Mouse (Mus musculus): ENCODE data around the gene Zfp276. TPM values are rescaled to one million over a fixed set of nuclear protein-coding genes. Genes with fewer than 3 reads are reported as not detected.
"Not testable (repeated sequence)": the region's sequence is repeated elsewhere in the genome, so short reads cannot be mapped to it uniquely, and the experiment has no call there.

The Zfp276 gene
- total and polyA plus RNA-seq, 2 experiments from 2014 or later = 9.7 to 24.0 TPM

- Histone ChIP-seq H3K4me3 (ENCODE audit: low read depth, low read length) (no peak overlapping the region), H3K36me3 (replicated peaks; ENCODE audit: control insufficient read depth, insufficient read depth, low read length) (peaks cover 51% of the 10 kb centered on the region), H3K4me1 (ENCODE audit: control insufficient read depth, insufficient read depth) (peaks cover 17% of the 10 kb centered on the region), H3K4me2 (ENCODE audit: low read depth, low read length) (no peak overlapping the region), H3K27me3 (ENCODE audit: control insufficient read depth, insufficient read depth, low read length) (no peaks in the 10 kb centered on the region), H3K9ac (replicated peaks; ENCODE audit: low read depth, low read length) (no peak overlapping the region), H3K27ac (ENCODE audit: low read depth) (no peak overlapping the region), H3K9me3 (replicated peaks; ENCODE audit: control insufficient read depth, low read length) (no peaks in the 10 kb centered on the region)
- TF ChIP-seq EP300 (IDR thresholded peaks at IDR 0.05; ENCODE audit: low read depth) (no peak), CTCF (IDR thresholded peaks at IDR 0.05; ENCODE audit: low read depth) (no peak)
- DNase-seq (ENCODE audit: low spot score) = no peak
- no peak for ATAC-seq (ENCODE audit: insufficient read depth, low read depth)
- 82% methylated on average over 3 of the region's 3 CpGs for WGBS
Observed at GRCm38 (mm10) chr8:123257114-123257513, 3.1 kb downstream of the Zfp276 start.

- WGBS = 88% methylated on average over 8 of the region's 8 CpGs
- H3K9ac ChIP-seq (replicated peaks; ENCODE audit: low read depth, low read length) = not testable (repeated sequence)
Observed at GRCm38 (mm10) chr8:123257593-123257992, 3.6 kb downstream of the Zfp276 start.

GRCm38 (mm10) chr8:123267926-123268656 is 14.1 kb downstream of the Zfp276 start:
- 73% methylated on average over 14 of the region's 14 CpGs for WGBS
- DNase-seq (ENCODE audit: low spot score) (no peak), ATAC-seq (ENCODE audit: insufficient read depth, low read depth) (no peak)
- Histone ChIP-seq H3K9me3 (replicated peaks; ENCODE audit: control insufficient read depth, low read length) (no peaks in the 10 kb centered on the region), H3K4me1 (ENCODE audit: control insufficient read depth, insufficient read depth) (no peaks in the 10 kb centered on the region), H3K4me3 (ENCODE audit: low read depth, low read length) (no peak overlapping the region), H3K4me2 (ENCODE audit: low read depth, low read length) (no peak overlapping the region), H3K27me3 (ENCODE audit: control insufficient read depth, insufficient read depth, low read length) (no peaks in the 10 kb centered on the region), H3K27ac (ENCODE audit: low read depth) (no peak overlapping the region), H3K9ac (replicated peaks; ENCODE audit: low read depth, low read length) (no peak overlapping the region), H3K36me3 (replicated peaks; ENCODE audit: control insufficient read depth, insufficient read depth, low read length) (peaks cover 68% of the 10 kb centered on the region)
- TF ChIP-seq CTCF (IDR thresholded peaks at IDR 0.05; ENCODE audit: low read depth) (no peak), EP300 (IDR thresholded peaks at IDR 0.05; ENCODE audit: low read depth) (no peak)

More at GRCm38 (mm10) chr8:123257593-123257992, 3.6 kb downstream of the Zfp276 start:
- peaks cover 17% of the 10 kb centered on the region for H3K4me1 ChIP-seq (ENCODE audit: control insufficient read depth, insufficient read depth)
- not testable (repeated sequence) for DNase-seq (ENCODE audit: low spot score); H3K27ac ChIP-seq (ENCODE audit: low read depth); ATAC-seq (ENCODE audit: insufficient read depth, low read depth); H3K9me3 ChIP-seq (replicated peaks; ENCODE audit: control insufficient read depth, low read length); H3K4me3 ChIP-seq (ENCODE audit: low read depth, low read length); H3K27me3 ChIP-seq (ENCODE audit: control insufficient read depth, insufficient read depth, low read length); H3K4me2 ChIP-seq (ENCODE audit: low read depth, low read length)
- peaks cover 49% of the 10 kb centered on the region for H3K36me3 ChIP-seq (replicated peaks; ENCODE audit: control insufficient read depth, insufficient read depth, low read length)

- H3K36me3 ChIP-seq (replicated peaks; ENCODE audit: control insufficient read depth, insufficient read depth, low read length) = peaks cover 47% of the 10 kb centered on the region
Observed at GRCm38 (mm10) chr8:123271147-123271546, 17.2 kb downstream of the Zfp276 start.

GRCm38 (mm10) chr8:123271901-123272300 is 17.9 kb downstream of the Zfp276 start:
- H3K27ac ChIP-seq (ENCODE audit: low read depth) = no peak overlapping the region
- no peak overlapping the region for H3K4me2 ChIP-seq (ENCODE audit: low read depth, low read length)
- 69% methylated on average over 4 of the region's 4 CpGs for WGBS

More at GRCm38 (mm10) chr8:123271147-123271546, 17.2 kb downstream of the Zfp276 start:
- Histone ChIP-seq H3K4me1 (ENCODE audit: control insufficient read depth, insufficient read depth) (no peaks in the 10 kb centered on the region), H3K4me2 (ENCODE audit: low read depth, low read length) (no peak overlapping the region), H3K27me3 (ENCODE audit: control insufficient read depth, insufficient read depth, low read length) (no peaks in the 10 kb centered on the region), H3K9me3 (replicated peaks; ENCODE audit: control insufficient read depth, low read length) (no peaks in the 10 kb centered on the region), H3K4me3 (ENCODE audit: low read depth, low read length) (no peak overlapping the region), H3K9ac (replicated peaks; ENCODE audit: low read depth, low read length) (no peak overlapping the region), H3K27ac (ENCODE audit: low read depth) (no peak overlapping the region)
- TF ChIP-seq CTCF (IDR thresholded peaks at IDR 0.05; ENCODE audit: low read depth) (no peak), EP300 (IDR thresholded peaks at IDR 0.05; ENCODE audit: low read depth) (no peak)
- DNase-seq (ENCODE audit: low spot score) = no peak
- ATAC-seq (ENCODE audit: insufficient read depth, low read depth) = no peak
- WGBS = 91% methylated on average over 10 of the region's 10 CpGs

GRCm38 (mm10) chr8:123274447-123274846 is 20.5 kb downstream of the Zfp276 start:
- WGBS = 89% methylated on average over 5 of the region's 5 CpGs

More at GRCm38 (mm10) chr8:123271901-123272300, 17.9 kb downstream of the Zfp276 start:
- TF ChIP-seq CTCF (IDR thresholded peaks at IDR 0.05; ENCODE audit: low read depth) (no peak), EP300 (IDR thresholded peaks at IDR 0.05; ENCODE audit: low read depth) (no peak)
- no peaks in the 10 kb centered on the region for H3K9me3 ChIP-seq (replicated peaks; ENCODE audit: control insufficient read depth, low read length)
- ATAC-seq (ENCODE audit: insufficient read depth, low read depth) (no peak), DNase-seq (ENCODE audit: low spot score) (no peak)
- no peak overlapping the region for H3K4me3 ChIP-seq (ENCODE audit: low read depth, low read length)
- no peak overlapping the region for H3K9ac ChIP-seq (replicated peaks; ENCODE audit: low read depth, low read length)
- no peaks in the 10 kb centered on the region for H3K4me1 ChIP-seq (ENCODE audit: control insufficient read depth, insufficient read depth)
- peaks cover 39% of the 10 kb centered on the region for H3K36me3 ChIP-seq (replicated peaks; ENCODE audit: control insufficient read depth, insufficient read depth, low read length)
- H3K27me3 ChIP-seq (ENCODE audit: control insufficient read depth, insufficient read depth, low read length) = no peaks in the 10 kb centered on the region

More at GRCm38 (mm10) chr8:123274447-123274846, 20.5 kb downstream of the Zfp276 start:
- no peak overlapping the region for H3K27ac ChIP-seq (ENCODE audit: low read depth)
- TF ChIP-seq CTCF (IDR thresholded peaks at IDR 0.05; ENCODE audit: low read depth) (no peak), EP300 (IDR thresholded peaks at IDR 0.05; ENCODE audit: low read depth) (no peak)
- H3K9ac ChIP-seq (replicated peaks; ENCODE audit: low read depth, low read length) = no peak overlapping the region
- H3K36me3 ChIP-seq (replicated peaks; ENCODE audit: control insufficient read depth, insufficient read depth, low read length) = peaks cover 14% of the 10 kb centered on the region; the same call in 1 of the 2 replicates
- H3K4me1 ChIP-seq (ENCODE audit: control insufficient read depth, insufficient read depth) = no peaks in the 10 kb centered on the region
- H3K4me2 ChIP-seq (ENCODE audit: low read depth, low read length) = no peak overlapping the region
- DNase-seq (ENCODE audit: low spot score) (no peak), ATAC-seq (ENCODE audit: insufficient read depth, low read depth) (no peak)
- H3K9me3 ChIP-seq (replicated peaks; ENCODE audit: control insufficient read depth, low read length) = no peaks in the 10 kb centered on the region
- H3K27me3 ChIP-seq (ENCODE audit: control insufficient read depth, insufficient read depth, low read length) = no peaks in the 10 kb centered on the region
- no peak overlapping the region for H3K4me3 ChIP-seq (ENCODE audit: low read depth, low read length)

Measured in heart, postnatal 0 days (tissue).